Comparison of ENCODE assay signal across 11 mouse cellular contexts in genomic region chr4:56051792-56052380, GRCm38 (mm10).
DNase-seq lines count a peak whose midpoint lies in the region; ATAC-seq and TF ChIP-seq lines count a peak whose summit lies in the region.
"Had no signal": no experiment of that assay in that cellular context is flagged by ENCODE, and none has a peak within 500 bp of the region (broad histone marks: within the 10 kb centered on the region; RNA-seq: fewer than 3 reads in every experiment).

No protein-coding gene starts in this region.

- peaks cover 6% of the 10 kb centered on the region; the same call in 1 of the 2 replicates for H3K4me1 ChIP-seq in heart, postnatal 0 days (ENCODE audit: control insufficient read depth, insufficient read depth)
- H3K4me1 ChIP-seq in lung, embryonic 14.5 days (ENCODE audit: insufficient read depth) = no peaks in the 10 kb centered on the region
- no peaks in the 10 kb centered on the region for H3K4me1 ChIP-seq in lung, adult 2 months (ENCODE audit: control insufficient read depth, insufficient read depth, low read length)
- H3K4me1 ChIP-seq: neural tube, embryonic 12.5 days had no signal

- H3K4me3 ChIP-seq in heart, postnatal 0 days (ENCODE audit: low read depth, low read length) = no peak overlapping the region
- no peak overlapping the region for H3K4me3 ChIP-seq in lung, embryonic 14.5 days (ENCODE audit: low read depth, low read length)
- H3K4me3 ChIP-seq in lung, adult 2 months (replicated peaks; ENCODE audit: extremely low read depth, low read depth, low read length) = no peak overlapping the region
- H3K4me3 ChIP-seq: neural tube, embryonic 12.5 days had no signal

- no peak for TF ChIP-seq POLR2A in lung, adult 2 months (IDR thresholded peaks at IDR 0.05; ENCODE audit: borderline replicate concordance, extremely low read depth, low read depth, low read length)

- TF ChIP-seq CTCF in heart, postnatal 0 days (IDR thresholded peaks at IDR 0.05; ENCODE audit: low read depth) = peak; percentile 27; the same call in 1 of the 2 replicates
- peak; percentile 27; the same call in 1 of the 2 replicates for TF ChIP-seq CTCF in lung, embryonic 14.5 days (IDR thresholded peaks at IDR 0.05; ENCODE audit: low read depth)
- no peak for TF ChIP-seq CTCF in lung, adult 2 months (IDR thresholded peaks at IDR 0.05; ENCODE audit: insufficient read depth, low read length)

- no peak overlapping the region for H3K4me2 ChIP-seq in heart, postnatal 0 days (ENCODE audit: low read depth, low read length)
- H3K4me2 ChIP-seq in lung, embryonic 14.5 days = no peak overlapping the region
- H3K4me2 ChIP-seq: neural tube, embryonic 12.5 days had no signal

- H3K27ac ChIP-seq in heart, postnatal 0 days (ENCODE audit: low read depth) = no peak overlapping the region
- no peak overlapping the region for H3K27ac ChIP-seq in lung, embryonic 14.5 days (ENCODE audit: low read depth)
- H3K27ac ChIP-seq: neural tube, embryonic 12.5 days had no signal

- TF ChIP-seq EP300 in heart, postnatal 0 days (IDR thresholded peaks at IDR 0.05; ENCODE audit: low read depth) = no peak

- 48% methylated on average over 6 of the region's 6 CpGs for WGBS in heart, postnatal 0 days
- 35% methylated on average over 6 of the region's 6 CpGs for WGBS in lung, embryonic 14.5 days
- 44% methylated on average over 6 of the region's 6 CpGs for WGBS in lung, adult 2 months

- H3K9me3 ChIP-seq in heart, postnatal 0 days (replicated peaks; ENCODE audit: control insufficient read depth, low read length) = no peaks in the 10 kb centered on the region
- H3K9me3 ChIP-seq in lung, embryonic 14.5 days (ENCODE audit: low read depth, low read length) = no peaks in the 10 kb centered on the region
- H3K9me3 ChIP-seq: neural tube, embryonic 12.5 days had no signal

- no peaks in the 10 kb centered on the region for H3K36me3 ChIP-seq in heart, postnatal 0 days (replicated peaks; ENCODE audit: control insufficient read depth, insufficient read depth, low read length)
- H3K36me3 ChIP-seq in lung, embryonic 14.5 days (ENCODE audit: insufficient read depth) = no peaks in the 10 kb centered on the region
- H3K36me3 ChIP-seq: neural tube, embryonic 12.5 days had no signal

- no peak for DNase-seq in heart, postnatal 0 days (ENCODE audit: low spot score)
- no peak for DNase-seq in heart, adult 18-20 months
- peak; percentile 27 for DNase-seq in lung, embryonic 14.5 days
- no peak for DNase-seq in lung, adult 2 months
- peak; percentile 24 for DNase-seq in embryo, embryonic 11 days
- DNase-seq in lung, postnatal 36 days = peak; percentile 10
- no peak for DNase-seq in urinary bladder, postnatal 14 days (ENCODE audit: low spot score)
- no peak for DNase-seq in cerebellum, postnatal 14 days
- DNase-seq: cerebellum, postnatal 36 days; kidney, adult 18-20 months had no signal

- no peak for ATAC-seq in heart, postnatal 0 days (ENCODE audit: insufficient read depth, low read depth)
- ATAC-seq in lung, embryonic 14.5 days (ENCODE audit: insufficient read depth) = no peak

- no peaks in the 10 kb centered on the region for H3K27me3 ChIP-seq in heart, postnatal 0 days (ENCODE audit: control insufficient read depth, insufficient read depth, low read length)
- H3K27me3 ChIP-seq in lung, embryonic 14.5 days (ENCODE audit: insufficient read depth, low read length) = no peaks in the 10 kb centered on the region
- H3K27me3 ChIP-seq: neural tube, embryonic 12.5 days had no signal

- H3K9ac ChIP-seq in heart, postnatal 0 days (replicated peaks; ENCODE audit: low read depth, low read length) = no peak overlapping the region
- no peak overlapping the region for H3K9ac ChIP-seq in lung, embryonic 14.5 days
- H3K9ac ChIP-seq: neural tube, embryonic 12.5 days had no signal

Comparison
In these comparisons a context has a peak if more than half of its experiments do, and no peak if none do; other contexts are left out.
1. DNase-seq: peak in lung, embryonic 14.5 days (single experiment), embryo, embryonic 11 days (single experiment) and lung, postnatal 36 days (single experiment); none in heart, postnatal 0 days (single experiment), heart, adult 18-20 months (0 of 2), lung, adult 2 months (single experiment), urinary bladder, postnatal 14 days (single experiment) and cerebellum, postnatal 14 days (0 of 2).